Mouse (Mus musculus) thymus, adult 2 months (tissue): ENCODE measurements around the gene Rpl3l. TPM values are rescaled to one million over a fixed set of nuclear protein-coding genes. Genes with fewer than 3 reads are reported as not detected.

ENCODE experiments used
- DNase-seq: peaks from one replicate; pipeline ENCODE4 v3.0.0; 2021
- H3K27ac ChIP-seq: fragments of 200-500 bp; 2 replicates; pipeline ENCODE4 v1.5.1; 2012; ENCODE audit warnings: low read length, control low read depth; ENCODE audit not compliant: control insufficient read depth, insufficient read depth
- H3K27me3 ChIP-seq: fragments of 200-500 bp; 2 replicates; pipeline ENCODE4 v1.6.1; 2012; ENCODE audit warnings: mild to moderate bottlenecking, low read length, moderate library complexity, mixed read lengths; ENCODE audit not compliant: control insufficient read depth, insufficient read depth
- H3K36me3 ChIP-seq: fragments of 200-500 bp; 2 replicates; pipeline ENCODE4 v1.6.1; 2012; ENCODE audit warnings: mild to moderate bottlenecking, low read length, moderate library complexity; ENCODE audit not compliant: control insufficient read depth, insufficient read depth
- H3K4me1 ChIP-seq: fragments of 200-500 bp; replicated peaks from 2 replicates; pipeline ENCODE4 v1.6.1; 2012; ENCODE audit warnings: low read length; ENCODE audit not compliant: control insufficient read depth, insufficient read depth
- H3K4me3 ChIP-seq: fragments of 200-500 bp; 2 replicates; pipeline ENCODE4 v1.5.1; 2012; ENCODE audit warnings: mild to moderate bottlenecking, low read length, control low read depth, moderate library complexity; ENCODE audit not compliant: control insufficient read depth, insufficient read depth
- CTCF ChIP-seq: fragments of 200-500 bp; IDR thresholded peaks from 2 replicates; pipeline ENCODE4 v1.5.1; 2012; ENCODE audit warnings: mild to moderate bottlenecking, control low read depth, low read length, moderate library complexity, borderline replicate concordance; ENCODE audit not compliant: control insufficient read depth, poor library complexity, insufficient read depth; ENCODE audit errors: extremely low read depth
- POLR2A ChIP-seq: fragments of 200-500 bp; IDR thresholded peaks from 2 replicates; pipeline ENCODE4 v1.6.1; 2012; ENCODE audit warnings: mild to moderate bottlenecking, low read length, control low read depth, moderate library complexity; ENCODE audit not compliant: control insufficient read depth, poor library complexity, insufficient read depth; ENCODE audit errors: extremely low read depth
- WGBS: fragments of 180-500 bp; shearing (Covaris S2); methylation state at CpG from one replicate; pipeline ENCODE4 v1.1.7; 2018; 5-methylcytosine and 5-hydroxymethylcytosine counted together
- polyA plus RNA-seq: library from polyadenylated mRNA; depleted of rRNA; stranded (reverse); fragments of >200 nt; gene quantifications from 2 replicates; pipeline ENCODE4 v1.2.3, GENCODE M21; 2012

Rpl3l gene
- polyA plus RNA-seq, 1 experiment = 7.2 TPM

- WGBS = 91% methylated on average over 8 of the region's 8 CpGs
- TF ChIP-seq POLR2A (no peak), CTCF (no peak)
- no peak overlapping the region for H3K4me3 ChIP-seq
- H3K36me3 ChIP-seq = no peaks in the 10 kb centered on the region; the same call in 1 of the 2 replicates
- H3K4me1 ChIP-seq = peaks cover 12% of the 10 kb centered on the region
- no peak overlapping the region for H3K27ac ChIP-seq
- DNase-seq = no peak
- no peaks in the 10 kb centered on the region for H3K27me3 ChIP-seq
Measured at GRCm38 (mm10) chr17:24739926-24740325, 12.3 kb downstream of the Rpl3l start.

DNA sequence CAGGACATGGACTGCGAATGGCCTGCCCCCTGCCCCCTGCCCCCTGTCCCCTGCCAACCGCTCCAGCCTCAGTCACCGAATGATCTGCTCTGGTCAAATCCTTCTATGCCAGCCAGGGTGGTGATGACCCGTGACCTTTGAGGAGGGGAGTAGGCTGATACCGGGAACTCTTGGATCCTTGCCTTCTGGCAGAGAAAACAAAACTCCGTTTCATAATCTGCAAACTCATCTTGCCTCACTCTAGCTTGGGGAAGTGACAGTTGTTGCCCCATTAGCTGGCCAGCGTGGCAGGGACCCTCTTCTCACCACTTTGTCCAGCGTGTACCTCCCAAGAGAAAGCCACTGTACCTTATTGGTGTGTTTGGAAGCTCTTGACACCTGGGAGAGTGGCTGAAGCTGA is 14.7 kb downstream of the Rpl3l start:
- no peaks in the 10 kb centered on the region for H3K27me3 ChIP-seq
- H3K4me3 ChIP-seq = no peak overlapping the region
- H3K27ac ChIP-seq = no peak overlapping the region

DNA sequence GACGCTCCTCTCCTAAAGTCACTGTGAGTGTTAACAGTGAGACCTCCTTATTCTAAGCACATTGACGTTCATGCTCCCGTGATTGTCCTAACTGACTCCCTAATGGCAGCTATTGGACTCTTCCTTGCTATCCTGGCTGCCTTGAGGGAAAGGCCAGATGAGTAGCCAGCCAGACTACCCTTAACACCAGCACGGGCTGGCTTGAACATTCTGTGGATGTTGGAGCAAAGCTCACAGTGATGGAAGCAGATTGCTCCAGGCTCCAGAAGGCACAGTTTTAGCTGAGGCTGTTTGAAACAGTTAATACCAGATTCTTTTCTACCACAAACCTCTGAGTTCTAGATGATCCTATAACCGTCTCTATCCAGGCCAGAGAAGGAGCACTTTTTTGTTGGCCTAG is 16.3 kb downstream of the Rpl3l start:
- no peaks in the 10 kb centered on the region for H3K27me3 ChIP-seq
- no peaks in the 10 kb centered on the region; the same call in 1 of the 2 replicates for H3K36me3 ChIP-seq
- WGBS = 89% methylated on average over 5 of the region's 5 CpGs
- no peak for TF ChIP-seq CTCF
- TF ChIP-seq POLR2A = no peak
- H3K27ac ChIP-seq = no peak overlapping the region
- DNase-seq = no peak
- H3K4me3 ChIP-seq = no peak overlapping the region
- no peaks in the 10 kb centered on the region for H3K4me1 ChIP-seq

More for the DNA sequence above, 14.7 kb downstream of the Rpl3l start:
- H3K4me1 ChIP-seq = peaks cover 1% of the 10 kb centered on the region
- TF ChIP-seq CTCF (no peak), POLR2A (no peak)
- H3K36me3 ChIP-seq = no peaks in the 10 kb centered on the region; the same call in 1 of the 2 replicates
- no peak for DNase-seq
- WGBS = 91% methylated on average over 8 of the region's 8 CpGs

GRCm38 (mm10) chr17:24744381-24744780 is 16.8 kb downstream of the Rpl3l start:
- no peak overlapping the region for H3K4me3 ChIP-seq
- TF ChIP-seq POLR2A (no peak), CTCF (no peak)
- no peaks in the 10 kb centered on the region for H3K4me1 ChIP-seq
- WGBS = 82% methylated on average over 3 of the region's 3 CpGs
- H3K27me3 ChIP-seq = no peaks in the 10 kb centered on the region
- no peak for DNase-seq
- no peaks in the 10 kb centered on the region; the same call in 1 of the 2 replicates for H3K36me3 ChIP-seq
- H3K27ac ChIP-seq = no peak overlapping the region

DNA sequence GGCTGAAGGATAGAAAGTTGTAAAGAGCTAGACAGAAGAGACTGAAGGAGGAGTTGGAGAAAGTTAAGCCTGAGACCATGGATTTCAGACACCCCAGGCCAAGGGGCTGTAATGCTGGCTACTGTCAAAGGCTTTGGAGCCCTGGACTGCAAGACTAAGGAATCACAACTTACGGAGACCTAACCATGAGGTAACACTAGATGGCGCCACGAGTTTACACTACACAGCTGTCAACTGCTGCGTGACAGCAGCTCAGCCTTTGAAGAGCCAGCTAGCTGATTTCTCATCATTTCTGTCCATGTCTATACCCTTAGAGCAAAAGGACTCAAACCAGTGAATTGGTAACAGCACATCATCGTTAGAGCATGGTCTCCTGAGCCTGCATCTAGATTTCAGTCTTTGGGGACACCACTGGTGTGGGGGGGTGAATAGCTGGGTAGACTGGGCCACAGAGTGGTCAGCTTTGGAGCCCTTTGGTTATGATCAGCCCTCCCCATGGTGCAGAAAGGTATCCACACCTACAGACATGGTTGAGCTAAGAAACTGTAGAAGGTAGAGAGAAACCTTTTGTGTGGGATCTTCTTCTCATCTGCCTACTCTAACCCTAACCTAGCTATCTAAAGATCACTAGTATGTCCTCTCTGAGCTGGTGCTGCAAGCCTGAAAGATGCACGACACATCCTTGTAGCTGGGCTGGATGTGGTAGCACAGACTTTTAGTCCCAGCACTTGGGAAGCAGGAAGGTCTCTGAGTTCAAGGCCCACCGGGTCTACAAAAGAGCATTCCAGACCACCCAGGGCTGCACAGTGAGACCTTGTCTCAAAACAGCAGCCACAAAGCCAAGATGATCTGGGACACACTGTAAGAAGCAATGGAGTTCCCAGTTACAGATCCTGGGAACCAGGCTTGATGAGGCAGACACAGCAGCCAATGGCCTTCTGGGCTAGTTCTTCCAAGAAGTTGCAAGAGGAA is 18.2 kb downstream of the Rpl3l start:
- no peak overlapping the region for H3K27ac ChIP-seq
- WGBS = 26% methylated on average over 7 of the region's 7 CpGs
- H3K36me3 ChIP-seq = no peaks in the 10 kb centered on the region
- no peaks in the 10 kb centered on the region for H3K4me1 ChIP-seq
- H3K4me3 ChIP-seq = no peak overlapping the region
- peaks cover 4% of the 10 kb centered on the region; the same call in 1 of the 2 replicates for H3K27me3 ChIP-seq
- TF ChIP-seq POLR2A (no peak), CTCF (no peak)
- DNase-seq = peak; percentile 78

GRCm38 (mm10) chr17:24746986-24747385 is 19.4 kb downstream of the Rpl3l start:
- no peak for DNase-seq
- 79% methylated on average over 4 of the region's 4 CpGs for WGBS
- Histone ChIP-seq H3K36me3 (no peaks in the 10 kb centered on the region), H3K4me3 (no peak overlapping the region), H3K27ac (no peak overlapping the region), H3K4me1 (no peaks in the 10 kb centered on the region), H3K27me3 (peaks cover 7% of the 10 kb centered on the region; the same call in 1 of the 2 replicates)
- no peak for TF ChIP-seq POLR2A
- TF ChIP-seq CTCF = no peak

GRCm38 (mm10) chr17:24751528-24751927 is 23.9 kb downstream of the Rpl3l start:
- Histone ChIP-seq H3K36me3 (no peaks in the 10 kb centered on the region), H3K4me3 (no peak overlapping the region), H3K27me3 (peaks cover 21% of the 10 kb centered on the region; the same call in 1 of the 2 replicates), H3K27ac (no peak overlapping the region), H3K4me1 (peaks cover 11% of the 10 kb centered on the region)
- DNase-seq = no peak
- TF ChIP-seq CTCF = no peak
- no peak for TF ChIP-seq POLR2A
- WGBS = 36% methylated on average over 4 of the region's 4 CpGs
